Mouse (Mus musculus): ENCODE data around the gene Ston1.

Gene Ston1
- long read RNA-seq, experiment 1, partial matches to known transcripts = 0 of 2 reads
- long read RNA-seq, experiment 1, other reads (novel, unspliced or antisense) = 2 of 2 reads
- long read RNA-seq, experiment 2, partial matches to known transcripts = 0 of 1 reads
- long read RNA-seq, experiment 2, other reads (novel, unspliced or antisense) = 1 of 1 reads

DNA sequence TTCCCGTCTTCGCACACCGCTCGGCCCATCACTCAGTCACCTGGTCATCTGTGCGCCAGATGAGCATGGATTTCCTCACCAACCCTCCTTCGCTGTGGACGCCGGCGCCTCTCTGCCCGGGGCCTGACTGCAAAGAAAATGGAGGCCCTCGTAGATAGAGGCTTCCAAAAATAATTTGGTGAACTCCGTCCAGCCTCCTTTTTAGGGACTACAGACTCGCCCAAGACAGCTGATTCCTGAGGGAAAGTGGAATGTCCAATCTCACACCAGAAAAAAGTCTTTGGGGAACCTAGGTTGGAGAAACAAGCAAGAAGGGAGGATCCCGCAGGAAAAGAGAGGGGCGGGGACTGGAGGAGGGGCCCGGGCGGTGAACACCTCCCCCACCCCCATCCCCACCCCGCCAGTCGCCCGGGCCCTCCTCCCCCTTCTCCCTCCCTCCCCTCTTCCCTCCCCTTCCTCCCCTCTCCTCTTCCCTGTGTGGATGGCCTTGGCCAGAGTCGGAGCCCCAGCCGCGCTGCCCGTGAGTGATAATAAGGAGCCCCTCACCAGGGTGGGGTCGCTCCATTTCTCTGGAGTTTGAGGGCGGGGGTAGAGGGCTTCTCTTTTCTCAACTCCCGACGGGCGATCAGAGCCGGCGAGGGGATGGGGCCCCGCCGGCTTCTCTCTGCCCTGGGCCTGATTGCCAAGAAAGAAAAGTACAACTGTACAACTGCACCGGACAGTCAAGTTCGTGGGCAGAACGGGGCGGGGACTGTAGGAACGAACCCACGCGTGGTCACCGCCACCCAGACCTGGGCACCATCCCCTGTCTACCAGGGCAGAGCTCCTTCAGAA, at the start of gene Ston1:
Gene Ston1 (plus strand): TSS at position 463 of the 834 bp plus-strand sequence.
- intact Hi-C loops (cut with DNase I) = loop anchor here (5.0 kb wide), 1 partner anchor 45 kb away; no protein-coding TSS in a partner anchor

DNA sequence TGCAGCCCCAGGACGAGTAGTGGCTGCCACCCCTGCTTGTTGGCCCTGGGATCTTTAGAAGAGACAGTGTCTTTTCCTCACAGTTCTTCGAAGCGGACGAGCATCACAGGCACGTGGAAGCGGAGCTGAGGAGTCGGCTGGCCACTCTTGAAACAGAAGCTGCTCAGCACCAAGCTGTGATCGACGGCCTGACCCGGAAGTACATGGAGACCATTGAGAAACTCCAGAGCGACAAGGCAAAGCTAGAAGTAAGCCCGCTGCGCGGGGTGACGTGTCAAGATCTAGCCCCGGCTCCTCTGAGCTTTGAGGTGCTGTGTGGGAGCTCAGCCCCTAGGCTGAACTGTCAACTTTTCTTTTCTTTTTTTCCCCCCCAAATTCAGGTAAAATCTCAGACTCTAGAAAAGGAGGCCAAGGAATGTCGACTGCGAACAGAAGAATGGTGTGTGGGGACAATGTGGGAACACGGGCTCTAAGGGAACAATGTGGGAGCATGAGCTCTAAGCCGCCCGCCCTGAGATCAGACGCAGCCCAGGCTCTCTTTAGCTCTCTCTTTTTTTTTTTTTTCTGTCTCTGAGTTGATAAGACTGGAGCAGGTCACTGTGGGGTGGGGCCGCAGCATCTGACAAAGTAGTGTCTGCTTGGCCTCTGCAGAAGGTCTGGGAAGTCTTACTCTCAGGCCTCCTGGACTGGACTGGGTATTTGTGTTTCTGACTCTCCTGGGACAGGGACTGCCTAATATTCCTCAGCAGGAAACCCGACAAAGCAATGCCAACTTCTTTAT, 47.9 kb upstream of the Ston1 start:
- intact Hi-C loops (cut with DNase I) = no loop called here

DNA sequence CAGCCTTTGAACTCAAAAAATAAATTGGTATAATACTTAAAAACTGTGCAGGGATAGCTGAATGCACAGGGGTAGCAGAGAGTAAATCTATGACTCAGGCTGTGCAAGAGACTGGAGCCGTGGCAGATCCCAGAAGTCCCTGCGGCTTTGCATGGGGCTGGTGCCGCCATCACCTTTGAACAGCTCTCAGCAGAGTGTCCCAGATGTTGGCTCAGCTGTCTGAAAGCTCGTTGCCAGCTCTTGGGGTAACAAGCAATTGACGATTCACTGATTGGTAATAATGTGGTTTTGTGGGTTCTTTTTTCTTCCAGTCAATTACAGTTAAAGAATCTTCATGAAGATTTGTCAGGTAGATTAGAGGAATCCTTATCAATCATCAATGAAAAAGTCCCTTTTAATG, 47.1 kb upstream of the Ston1 start:
- intact Hi-C loops (cut with DNase I) = no loop called here

DNA sequence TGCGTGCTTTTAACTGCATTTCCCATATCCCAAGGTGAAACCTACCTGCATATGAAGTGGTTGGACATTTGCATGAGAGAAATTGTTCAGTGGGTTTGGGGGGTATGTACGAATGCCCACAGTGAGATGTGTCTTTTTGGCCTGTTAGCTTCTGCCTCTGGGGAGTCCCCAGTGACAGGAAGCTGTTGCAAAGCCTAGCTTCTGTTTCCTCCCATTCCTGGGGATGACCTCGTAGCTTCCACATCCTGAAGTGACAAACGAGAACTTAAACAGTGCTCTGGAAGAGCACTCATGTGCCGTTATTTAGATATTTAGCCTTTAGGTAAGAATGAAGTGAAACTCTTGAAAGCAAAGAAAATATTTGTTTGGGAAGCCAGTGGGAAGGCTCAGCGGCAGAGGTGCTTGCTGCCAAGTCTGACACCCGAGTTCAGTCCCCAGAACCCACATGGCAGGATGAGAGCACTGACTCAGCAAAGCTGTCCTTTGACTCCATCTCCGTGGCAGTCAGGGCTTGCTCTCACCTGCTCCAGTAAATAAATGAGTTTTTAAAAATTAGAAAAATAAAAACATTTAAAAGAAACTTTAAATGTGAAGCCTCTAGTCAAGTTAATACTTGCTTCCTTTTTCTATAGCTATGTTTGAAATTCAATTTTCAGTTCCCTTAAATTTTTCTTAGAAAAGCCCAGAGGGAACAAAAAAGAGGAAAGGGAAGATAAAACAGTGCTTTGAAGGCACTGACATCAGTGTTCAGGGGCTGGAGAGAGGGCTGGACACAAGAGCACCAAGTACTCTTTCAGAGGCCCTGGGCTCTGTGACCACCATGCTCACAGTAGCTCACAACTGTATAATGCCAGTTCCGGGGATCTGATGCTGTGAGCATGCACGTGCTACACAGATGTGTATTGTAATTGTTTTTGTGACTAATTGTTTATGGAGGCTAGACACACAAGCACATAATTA, 46.2 kb upstream of the Ston1 start:
- intact Hi-C loops (cut with DNase I) = no loop called here

DNA sequence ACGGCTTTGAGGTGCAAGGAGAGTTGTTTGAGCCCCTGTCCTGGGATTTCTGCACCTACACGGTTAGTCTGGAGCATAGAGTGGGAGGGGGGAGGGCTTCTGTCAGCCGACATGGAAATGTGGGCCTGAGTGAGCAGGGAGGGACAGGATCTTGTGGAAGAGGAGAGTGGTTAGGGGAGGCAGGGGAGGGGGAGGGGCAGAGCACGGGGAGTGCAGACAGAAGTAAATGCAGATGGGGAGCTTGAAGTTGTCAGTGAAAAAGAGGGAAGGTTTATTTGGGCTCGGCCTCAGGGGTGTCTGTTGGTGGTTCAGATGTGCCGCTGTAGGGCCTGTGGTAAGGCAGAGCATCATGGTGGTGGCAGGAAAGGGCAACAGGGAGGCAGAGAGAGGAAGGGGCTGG, 44.9 kb upstream of the Ston1 start:
- intact Hi-C loops (cut with DNase I) = no loop called here

DNA sequence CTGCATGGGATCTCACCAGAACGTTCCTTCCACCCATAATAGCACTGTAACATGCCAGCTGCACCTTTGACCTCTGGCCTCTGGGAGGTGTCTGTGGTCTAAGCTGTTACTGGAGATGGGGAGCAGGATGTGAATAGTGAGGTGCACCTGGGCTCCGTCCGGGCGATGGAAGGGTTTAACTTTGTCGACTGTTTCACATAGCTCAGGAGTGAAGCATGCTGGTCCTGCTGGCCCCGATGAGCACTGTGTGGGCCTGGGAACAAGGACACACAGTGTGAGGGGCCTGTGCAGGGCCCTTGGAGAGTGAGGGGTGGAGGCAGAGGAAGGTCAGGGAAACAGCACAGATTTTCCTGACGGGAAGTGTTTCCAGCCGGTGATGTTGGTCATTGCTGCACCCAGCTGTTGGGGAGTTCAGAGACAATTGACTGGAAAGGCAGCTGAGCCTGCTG, 44.5 kb upstream of the Ston1 start:
- intact Hi-C loops (cut with DNase I) = no loop called here

DNA sequence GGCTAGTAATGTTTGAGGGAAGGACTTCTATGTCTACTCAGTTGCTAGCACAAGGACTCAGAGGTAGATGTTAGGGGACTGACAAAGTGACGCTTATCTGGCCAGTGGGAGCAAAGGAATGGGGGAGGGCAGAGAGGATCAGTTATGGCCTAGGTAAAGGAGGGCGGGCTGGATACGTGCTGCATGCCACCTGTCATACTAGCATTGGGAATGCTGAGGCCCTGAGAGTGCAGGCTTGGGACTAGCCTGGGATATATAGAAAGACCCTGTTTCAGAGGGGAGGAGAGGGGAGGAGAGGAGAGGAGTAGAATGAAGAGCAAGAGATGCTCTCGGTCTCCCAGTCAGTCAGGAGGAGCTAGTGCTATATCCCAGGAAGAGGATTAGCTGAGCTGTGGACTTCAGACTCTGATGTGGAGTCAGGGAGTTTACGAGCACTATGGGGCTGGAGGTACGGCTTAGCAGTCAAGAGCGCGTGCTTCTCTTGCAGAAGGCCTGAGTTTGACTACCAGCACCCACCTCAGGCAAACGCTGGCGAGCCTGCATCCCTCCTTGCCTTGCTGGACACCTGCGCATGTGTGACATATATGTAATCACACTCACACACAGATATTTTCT, 43.9 kb upstream of the Ston1 start:
- intact Hi-C loops (cut with DNase I) = no loop called here

DNA sequence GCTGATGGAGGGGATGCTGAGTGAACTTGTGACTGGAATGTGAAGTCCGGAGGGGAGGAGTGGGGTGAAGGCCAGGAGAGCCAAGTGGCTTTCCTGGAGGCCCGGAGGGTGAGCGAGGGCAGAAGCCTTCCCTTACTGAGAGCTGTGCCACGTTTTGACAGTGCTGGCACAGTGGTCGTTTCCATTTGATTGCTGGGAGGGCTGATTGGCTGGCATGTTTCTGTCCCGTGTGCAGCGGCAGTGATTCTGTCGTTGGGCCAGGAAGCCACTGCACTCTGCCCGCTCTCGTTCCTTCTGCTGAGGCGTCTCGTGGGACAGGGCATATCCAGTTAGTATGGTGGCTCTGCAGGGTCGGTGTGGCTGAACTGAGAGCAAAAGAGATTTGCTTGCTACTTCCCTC, 41.3 kb upstream of the Ston1 start:
- intact Hi-C loops (cut with DNase I) = loop anchor here (5.0 kb wide), 1 partner anchor 86 kb away; no protein-coding TSS in a partner anchor

DNA sequence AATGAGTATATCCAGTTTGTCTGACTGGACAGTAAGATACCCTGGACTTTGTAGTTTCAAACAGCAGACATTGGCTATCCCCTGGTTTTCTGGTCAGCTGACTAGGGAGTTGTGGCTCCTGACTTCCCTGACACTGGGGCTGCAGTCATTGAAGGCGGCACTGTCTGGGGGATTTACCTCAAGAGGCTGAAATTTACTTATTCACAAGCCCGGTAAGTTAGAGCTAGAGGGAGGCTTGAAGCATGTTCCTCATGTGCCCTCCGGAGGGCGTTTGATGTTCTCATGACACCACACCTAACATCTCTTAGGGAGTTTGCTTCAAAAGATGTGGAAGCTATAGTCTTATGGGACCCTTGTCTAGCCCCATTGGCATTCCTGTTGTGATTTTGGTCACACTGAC, 40.8 kb upstream of the Ston1 start:
- intact Hi-C loops (cut with DNase I) = loop anchor here (5.0 kb wide), 1 partner anchor 86 kb away; no protein-coding TSS in a partner anchor

DNA sequence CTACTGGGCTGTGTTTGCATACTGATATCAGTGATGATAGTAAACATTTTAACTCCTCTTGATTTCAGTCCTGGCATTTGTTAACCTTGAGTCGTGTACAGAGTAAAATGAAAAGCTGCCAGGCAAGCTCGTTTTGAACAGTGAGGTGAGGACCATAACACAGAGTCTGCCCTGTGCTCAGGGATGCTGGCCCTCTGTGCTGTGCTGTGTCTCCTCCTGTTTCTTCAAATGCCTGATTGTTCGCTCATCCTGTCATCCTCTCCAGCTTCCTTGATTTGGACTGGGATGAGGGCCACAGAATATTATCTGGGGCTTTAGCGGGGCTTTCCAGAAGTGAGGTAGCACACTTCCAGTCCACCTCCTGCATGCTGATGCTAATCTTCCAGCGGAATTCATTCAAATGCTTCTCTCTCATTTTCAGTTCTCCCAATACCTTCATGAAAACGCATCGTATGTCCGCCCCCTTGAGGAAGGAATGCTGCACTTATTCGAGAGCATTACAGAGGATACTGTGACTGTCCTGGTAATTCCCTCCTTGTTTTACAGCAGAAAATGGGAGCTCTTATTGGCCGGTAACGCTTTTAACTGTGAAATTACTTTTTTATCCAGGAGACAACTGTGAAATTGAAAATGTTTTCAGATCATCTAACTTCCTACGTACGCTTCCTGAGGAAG, 39.2 kb upstream of the Ston1 start:
- intact Hi-C loops (cut with DNase I) = loop anchor here (5.0 kb wide), 1 partner anchor 84 kb away; no protein-coding TSS in a partner anchor

DNA sequence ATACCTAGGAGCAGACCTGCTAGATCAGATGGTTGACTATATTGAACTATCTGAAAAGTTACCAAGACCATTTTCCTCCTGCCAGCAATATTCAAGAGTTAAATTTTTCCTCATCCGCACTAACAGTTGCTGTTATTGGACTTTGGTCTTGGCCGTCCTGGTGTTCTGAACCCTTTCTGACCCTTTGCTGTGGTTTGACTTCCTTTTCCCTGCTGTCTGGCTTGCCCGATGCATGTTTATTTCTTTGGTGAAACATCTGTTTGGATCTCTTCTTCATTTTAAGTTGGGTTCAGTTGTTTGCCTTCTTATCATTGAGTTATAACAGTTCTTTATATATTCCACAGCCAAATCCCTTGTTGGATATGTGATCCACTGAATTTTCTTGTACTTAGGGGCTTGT, 33.9 kb upstream of the Ston1 start:
- intact Hi-C loops (cut with DNase I) = no loop called here

DNA sequence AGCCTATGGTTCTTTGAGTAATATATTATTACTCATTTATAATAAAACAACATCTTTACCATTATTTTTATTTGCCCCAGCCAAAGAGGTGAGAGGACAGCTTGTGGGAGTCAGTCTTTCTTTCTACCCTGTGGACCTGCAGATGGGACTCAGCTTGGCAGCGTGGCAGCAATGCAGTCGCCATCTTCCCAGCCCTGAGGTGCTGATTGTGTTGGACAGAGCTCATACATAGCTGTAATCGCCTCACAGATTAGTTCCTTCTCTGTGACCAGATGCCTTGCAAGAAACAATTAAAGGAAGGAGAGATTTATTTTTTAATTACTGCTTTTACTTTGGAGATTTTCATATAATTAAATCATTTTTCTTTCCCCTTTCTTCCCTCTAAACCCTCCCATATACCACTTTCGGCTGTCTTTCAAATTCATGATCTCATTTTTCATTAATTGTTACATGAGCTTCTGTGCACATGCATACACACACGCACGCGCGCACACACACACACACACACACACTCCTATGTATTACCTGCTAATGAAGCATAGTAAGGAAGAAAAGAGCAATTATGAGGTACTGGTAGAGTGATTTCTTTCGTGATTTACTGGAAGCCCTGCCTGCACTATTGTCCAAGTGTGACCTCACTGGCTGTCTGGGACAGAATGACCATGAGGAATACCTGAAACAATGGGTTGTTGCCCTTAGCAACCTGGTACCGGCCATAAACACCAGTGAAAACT, 27.5 kb upstream of the Ston1 start:
- intact Hi-C loops (cut with DNase I) = no loop called here

DNA sequence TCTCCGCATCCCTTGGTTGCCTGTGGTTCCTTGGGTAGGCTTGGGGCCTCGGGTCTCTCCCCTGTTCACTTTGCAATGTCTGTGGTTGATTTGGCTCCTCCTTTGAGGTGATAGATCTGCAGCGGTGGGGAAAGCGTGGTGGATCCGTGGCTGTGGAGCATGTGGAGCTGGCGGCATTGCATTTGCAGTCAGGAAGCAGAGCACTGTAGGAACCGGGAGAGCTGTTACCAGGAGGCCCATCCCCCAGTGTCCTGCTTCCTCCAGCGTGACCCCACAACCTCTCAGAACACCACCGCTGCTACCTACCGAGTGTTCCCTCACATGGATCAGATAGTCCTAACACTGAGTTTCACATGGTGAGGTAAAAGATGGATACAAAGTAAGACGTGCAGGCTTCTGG, 26.7 kb upstream of the Ston1 start:
- intact Hi-C loops (cut with DNase I) = no loop called here

DNA sequence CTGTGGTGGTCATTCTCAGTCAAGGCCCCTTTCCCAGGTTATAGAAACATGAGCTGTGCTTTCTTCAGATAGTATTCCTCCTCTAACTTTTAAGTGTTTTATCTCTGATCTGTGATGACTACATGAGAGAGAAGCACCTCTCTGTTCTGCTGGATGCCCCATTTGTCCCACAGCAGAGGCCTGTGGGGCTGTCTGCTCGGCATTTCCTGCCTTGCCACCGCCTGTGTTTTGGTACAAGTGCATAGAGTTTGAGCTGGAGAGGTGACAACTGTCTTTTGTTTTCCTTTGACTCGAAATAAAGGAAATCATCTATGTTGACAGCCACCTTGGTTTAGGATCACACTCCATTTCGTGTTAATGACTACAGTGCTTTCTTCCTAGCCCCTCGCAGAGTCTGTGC, 22.7 kb upstream of the Ston1 start:
- intact Hi-C loops (cut with DNase I) = no loop called here

DNA sequence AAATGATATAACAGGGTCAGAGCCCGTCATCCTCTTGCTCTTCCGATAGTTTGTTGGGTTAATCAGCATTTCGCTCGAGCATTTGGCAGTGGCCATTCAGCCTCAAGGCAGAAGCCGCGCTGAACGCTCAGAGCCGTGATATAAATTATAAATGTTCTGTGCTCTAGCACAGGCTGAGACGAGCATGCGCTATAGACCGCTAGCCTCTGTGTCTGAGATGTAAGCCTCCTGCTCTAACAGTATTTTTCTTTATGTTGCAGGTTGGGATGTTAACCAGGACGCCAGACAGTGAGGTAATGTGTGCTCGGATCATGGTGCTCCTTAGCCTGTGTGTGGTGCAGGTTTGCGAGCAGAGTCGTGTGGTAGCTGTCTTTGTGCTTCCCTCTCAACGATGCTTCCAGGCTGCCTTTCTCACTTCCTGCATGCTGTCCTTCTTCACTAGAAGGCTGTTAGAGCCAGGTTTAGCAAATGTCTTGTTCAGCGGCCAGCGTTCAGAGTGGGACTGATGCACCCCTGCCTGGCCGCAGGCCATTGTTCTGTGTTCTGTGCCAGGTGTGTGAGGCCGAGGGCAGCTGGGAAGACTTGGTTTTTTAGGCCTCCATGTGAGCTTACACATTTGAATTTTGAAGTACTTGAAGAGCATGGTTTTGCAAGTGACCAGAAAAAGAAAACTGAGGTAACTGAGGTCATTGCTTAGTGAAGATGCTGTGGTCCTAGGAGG, 18.8 kb upstream of the Ston1 start:
- intact Hi-C loops (cut with DNase I) = no loop called here

DNA sequence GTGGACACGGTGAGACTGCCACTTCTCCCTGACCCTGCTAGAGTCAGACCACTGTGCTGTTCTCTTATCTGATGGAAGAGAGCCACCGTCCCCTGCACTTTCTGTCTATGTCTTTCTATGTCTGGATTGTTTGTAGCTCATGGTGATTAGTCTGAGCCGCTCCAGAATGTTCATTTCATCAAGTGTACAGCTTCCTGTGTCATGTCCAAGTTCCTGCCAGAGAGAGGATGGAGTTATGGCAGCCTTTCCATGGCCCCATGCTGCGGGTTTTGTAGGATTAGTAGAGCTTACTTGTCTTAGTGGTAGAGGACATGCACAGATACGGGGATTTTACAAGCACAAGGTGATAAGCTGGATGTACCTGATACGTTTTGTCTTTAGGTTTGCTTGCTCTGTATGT, 16.9 kb upstream of the Ston1 start:
- intact Hi-C loops (cut with DNase I) = no loop called here

DNA sequence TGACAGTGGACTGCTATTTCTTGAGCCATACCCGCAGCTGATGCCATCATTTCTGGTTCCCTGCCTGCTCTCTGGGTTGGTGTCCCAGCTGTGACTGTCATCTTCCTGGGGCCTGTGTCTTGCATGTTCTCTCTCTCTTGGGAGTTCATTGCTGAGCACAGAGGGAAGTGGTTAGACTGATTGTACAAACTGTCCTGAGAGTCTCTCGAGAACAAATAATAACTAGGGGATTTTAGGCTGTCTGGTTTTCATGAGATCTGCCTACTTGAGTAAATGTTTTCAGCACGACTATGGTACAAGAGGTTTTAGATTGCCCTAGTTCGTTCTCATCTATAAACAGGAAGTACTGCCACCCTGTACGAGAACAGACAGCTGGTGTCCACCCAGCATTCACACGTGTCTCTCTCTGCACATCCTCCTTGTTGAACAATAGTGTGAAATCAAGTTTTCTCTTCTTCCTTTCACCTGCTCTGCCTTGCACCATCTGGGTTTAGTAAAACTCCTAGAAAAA, 15.9 kb upstream of the Ston1 start:
- intact Hi-C loops (cut with DNase I) = no loop called here

DNA sequence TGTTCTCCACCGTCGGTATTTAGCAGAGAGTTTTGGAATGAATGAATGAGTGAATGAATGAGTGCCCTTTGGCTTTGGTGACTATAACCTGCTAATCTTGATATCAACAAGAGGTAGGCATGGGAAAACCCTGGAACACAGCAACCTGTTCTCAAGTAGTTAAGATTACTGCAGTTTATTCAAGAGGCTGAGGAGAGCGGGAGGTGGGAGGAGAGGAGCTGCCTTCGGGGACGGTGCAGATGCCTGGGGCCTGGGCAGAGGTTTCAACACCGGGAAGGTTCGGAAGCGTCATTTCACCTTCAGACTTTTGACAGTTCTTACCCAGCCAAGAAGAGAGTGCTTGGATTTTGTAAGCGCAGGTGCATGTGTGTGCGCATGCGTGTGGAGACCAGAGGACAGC, 14.5 kb upstream of the Ston1 start:
- intact Hi-C loops (cut with DNase I) = no loop called here
